Mouse (Mus musculus) neural tube, embryonic 10.5 days (tissue): ENCODE results near the gene Myog.

Source experiments
- DNase-seq: peaks from one replicate; pipeline ENCODE4 v3.0.0-alpha.2; 2017; ENCODE audit warnings: low spot score; ENCODE audit errors: extremely low spot score

Myog gene

DNA sequence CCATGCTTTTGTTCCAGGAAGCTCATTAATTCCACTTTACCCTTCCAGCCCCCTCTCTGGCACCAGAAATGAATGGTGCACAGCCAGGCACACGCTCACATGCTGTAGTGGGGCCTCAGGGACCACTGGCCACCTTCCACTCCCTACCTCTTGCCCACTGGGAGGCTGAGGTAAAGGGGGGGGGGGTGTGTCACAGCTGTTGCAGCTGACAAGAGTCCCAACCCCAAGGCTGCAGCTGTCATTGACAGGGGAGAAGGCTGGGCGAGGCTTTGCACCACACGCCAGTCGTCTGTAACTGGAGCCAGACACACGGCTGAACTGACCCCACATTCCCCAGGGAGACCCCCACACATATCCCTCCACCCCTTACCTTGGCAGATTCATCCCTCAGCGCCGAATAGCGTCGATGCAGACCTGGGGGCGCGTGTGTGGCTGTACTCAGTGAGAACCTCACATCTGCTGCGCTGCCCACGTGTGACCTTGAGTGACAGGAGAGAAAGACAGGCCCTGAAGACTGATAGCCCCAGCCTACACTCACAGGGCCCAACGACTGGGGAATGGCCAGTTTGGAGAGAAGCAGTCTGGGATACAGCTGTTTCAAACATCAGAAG, 31.0 kb downstream of the Myog start:
- peak; percentile 25 for DNase-seq

GRCm38 (mm10) chr1:134322591-134322990, 32.8 kb downstream of the Myog start:
- DNase-seq: no peak

DNA sequence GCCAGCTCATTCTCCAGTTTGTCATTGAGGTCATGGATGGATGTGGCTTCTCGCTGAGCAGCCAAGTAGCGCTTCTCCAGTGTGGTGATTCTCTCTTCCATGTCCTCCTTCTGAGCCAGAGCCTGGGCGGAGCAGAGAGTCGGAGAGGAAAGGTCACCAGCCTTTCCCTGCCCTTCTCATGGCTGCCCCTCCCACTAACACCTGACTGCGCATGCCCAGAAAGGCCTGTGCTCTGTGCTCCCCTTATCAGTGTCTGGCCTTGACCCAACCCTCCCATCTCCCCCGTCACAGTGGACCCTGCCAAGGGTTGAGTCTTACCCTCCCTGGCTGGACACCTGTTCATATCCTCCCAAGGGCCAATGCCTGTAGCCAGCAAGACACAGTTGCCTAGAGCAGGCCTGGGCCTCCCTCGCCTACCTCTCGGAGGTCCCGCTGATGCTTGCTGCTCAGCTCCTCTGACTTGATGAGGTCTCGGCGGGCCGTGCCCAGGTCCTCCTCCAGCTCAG, 37.1 kb downstream of the Myog start:
- DNase-seq: no peak

GRCm38 (mm10) chr1:134331879-134332635, 42.3 kb downstream of the Myog start:
- peak; percentile 84 for DNase-seq

DNA sequence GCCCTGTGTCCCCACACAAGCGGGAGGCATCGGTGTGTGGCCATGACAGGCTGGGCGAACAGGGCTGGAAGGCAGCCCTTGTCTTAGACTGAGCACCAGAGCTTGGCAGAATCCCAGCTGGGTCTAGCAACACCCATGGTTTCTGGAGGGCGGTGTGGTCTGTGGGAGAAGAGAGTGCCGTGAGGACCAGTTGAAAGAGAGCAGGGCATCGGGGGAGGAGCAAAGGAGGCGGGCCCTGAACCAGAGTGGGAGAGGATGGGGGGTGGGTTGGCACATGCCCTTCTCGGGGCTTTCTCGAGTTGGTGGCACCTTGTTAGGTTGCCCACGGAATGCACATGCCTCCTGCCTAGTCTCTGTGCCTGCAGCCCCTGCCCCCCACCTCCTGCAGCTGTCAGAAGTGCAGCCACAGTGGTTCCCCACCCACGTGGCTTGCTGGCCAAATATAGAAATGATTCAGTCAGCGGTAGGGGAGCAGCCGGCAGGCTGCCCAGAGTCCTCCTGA, 43.0 kb downstream of the Myog start, which contains the start of gene Ppfia4:
Ppfia4 (minus strand) TSS at position 159 of the 502 bp plus-strand sequence.
- no peak for DNase-seq

GRCm38 (mm10) chr1:134333371-134334110, 43.8 kb downstream of the Myog start:
- no peak for DNase-seq

DNA sequence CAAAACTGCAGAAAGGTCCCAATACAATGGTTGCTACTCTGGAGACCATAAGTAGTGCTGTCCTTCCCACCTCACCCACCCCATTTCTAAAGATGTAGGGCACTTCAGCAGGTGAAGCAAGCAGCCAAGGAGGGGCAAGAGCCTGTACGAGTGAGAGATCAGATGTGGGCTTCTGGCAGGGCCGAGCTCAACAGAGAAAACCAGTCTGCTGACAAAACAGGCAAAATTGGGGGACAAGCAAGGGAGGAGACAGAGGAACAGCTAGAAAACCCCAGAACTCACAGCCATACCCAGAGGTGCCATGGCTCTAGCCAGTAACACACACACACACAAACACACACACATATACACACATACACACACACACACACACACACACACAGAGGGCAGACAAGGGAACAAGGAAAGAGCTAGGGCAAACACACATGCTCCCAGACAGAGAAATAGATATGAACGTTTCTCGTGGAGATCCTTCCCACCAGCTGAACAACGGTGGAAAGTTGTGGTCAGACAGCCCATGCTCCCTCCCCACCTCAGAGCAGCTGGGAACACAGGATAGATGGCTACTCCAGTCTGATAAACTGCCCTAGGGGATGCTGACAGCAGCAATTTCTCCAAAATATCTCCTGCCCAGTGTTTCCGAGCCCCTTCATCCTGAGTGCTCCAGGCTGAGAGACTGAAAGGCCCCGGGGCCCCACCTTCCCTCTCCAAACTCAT, 44.5 kb downstream of the Myog start:
- DNase-seq: no peak

GRCm38 (mm10) chr1:134335211-134335923, 45.6 kb downstream of the Myog start:
- no peak for DNase-seq

GRCm38 (mm10) chr1:134335924-134336810, 46.4 kb downstream of the Myog start:
- no peak for DNase-seq

DNA sequence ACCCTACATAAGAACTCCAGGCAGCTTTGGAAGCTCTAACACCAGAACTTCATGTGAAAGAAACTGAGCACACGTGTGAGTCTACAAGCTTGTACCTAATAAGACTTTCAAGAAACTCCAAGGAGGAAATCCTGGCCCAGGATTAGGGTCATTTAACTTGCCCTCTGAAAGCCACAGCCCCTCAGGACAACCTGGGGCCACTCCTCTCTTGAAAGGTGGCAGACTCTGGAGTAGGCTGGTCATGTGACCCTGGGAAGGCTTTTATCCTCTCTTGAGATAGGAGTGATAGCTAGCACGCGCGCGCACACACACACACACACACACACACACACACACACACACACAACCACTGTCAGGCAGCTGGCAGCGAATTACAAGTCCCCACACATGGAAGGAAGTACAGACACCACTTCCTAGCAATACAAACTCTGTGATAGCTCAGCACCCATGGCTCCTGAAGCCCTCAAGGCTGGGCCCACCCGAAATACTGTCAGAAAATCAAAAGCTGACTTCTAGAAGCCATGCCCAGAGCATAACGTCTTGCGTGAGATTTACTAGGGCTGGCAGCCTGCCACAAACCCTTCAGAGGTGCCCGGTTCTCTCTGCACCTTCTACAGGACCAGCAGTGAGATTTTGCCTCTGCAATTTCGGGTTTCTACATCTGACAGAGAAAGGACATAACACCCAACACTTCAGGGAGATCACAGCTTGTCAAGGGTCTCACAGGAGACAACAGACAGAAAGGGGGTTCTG, 47.3 kb downstream of the Myog start:
- no peak for DNase-seq

DNA sequence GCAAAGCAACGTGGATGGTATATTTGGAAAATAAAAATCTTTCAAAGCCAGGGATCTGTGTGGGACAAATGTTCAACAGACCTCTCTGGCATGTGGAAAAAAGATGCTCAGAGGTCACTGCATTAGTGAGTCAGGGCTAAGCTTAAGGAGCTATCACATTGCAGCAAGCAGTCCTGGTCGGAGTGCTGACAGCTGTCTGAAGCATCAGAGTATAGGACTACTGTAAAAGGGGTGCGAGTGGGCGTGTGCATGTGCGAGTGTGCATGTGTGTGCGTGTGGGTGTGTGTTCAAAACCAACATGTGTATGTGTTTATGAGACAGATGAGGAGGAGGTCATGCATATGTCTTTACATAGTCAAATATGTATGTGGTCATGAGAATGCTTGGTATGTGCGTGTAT, 49.4 kb downstream of the Myog start:
- DNase-seq: no peak

DNA sequence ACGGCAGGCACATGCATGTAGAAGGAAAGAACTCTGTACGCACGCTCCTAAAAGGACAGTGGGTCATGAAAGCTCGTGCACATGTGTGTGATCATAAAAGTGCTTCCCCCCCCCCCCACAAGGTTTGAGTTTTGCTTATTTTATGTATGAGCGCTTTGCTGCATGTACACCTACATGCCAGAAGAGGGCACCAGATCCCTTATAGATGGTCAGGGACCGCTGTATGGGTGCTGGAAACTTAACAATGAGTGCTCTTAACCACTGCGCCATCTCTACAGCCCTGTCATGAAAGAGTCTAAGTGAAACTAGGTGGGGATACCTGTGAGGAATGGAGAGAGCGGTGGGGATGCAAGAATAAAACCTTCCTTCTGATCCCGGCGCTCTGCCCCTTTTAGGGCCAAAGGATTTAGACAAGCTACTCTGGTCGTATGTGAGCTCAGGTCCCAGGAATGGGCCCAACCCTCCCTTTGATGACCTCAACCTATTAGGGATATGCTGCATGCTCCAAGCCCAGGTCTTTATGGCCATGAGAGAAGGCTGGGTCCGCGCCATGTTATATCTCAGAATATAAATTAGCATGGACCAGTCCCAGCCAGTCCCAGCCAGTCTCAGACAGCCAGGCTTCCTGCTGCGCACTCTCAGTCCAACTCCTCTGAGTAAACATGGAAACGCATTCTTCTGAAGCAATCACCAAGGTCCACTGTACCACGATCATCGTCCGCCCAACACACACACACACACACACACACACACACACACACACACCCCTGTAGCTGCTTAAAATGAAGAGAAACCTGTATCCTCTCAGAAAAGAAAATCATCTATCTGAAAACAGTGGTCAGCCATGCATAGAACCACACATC, 50.2 kb downstream of the Myog start:
- no peak for DNase-seq

- DNase-seq: no peak
Measured at GRCm38 (mm10) chr1:134341641-134342277, 52.0 kb downstream of the Myog start.
